Mouse (Mus musculus): ENCODE data around the gene Spata2l. TPM values are rescaled to one million over a fixed set of nuclear protein-coding genes. Genes with fewer than 3 reads are reported as not detected.
"Not testable (repeated sequence)": the region's sequence is repeated elsewhere in the genome, so short reads cannot be mapped to it uniquely, and the experiment has no call there.

Spata2l gene
- 8.4 and 8.8 TPM in 2 replicates for polyA plus RNA-seq (2015; fragmentation: Nextera tagmentation; extraction: Ambion mirVana)

DNA sequence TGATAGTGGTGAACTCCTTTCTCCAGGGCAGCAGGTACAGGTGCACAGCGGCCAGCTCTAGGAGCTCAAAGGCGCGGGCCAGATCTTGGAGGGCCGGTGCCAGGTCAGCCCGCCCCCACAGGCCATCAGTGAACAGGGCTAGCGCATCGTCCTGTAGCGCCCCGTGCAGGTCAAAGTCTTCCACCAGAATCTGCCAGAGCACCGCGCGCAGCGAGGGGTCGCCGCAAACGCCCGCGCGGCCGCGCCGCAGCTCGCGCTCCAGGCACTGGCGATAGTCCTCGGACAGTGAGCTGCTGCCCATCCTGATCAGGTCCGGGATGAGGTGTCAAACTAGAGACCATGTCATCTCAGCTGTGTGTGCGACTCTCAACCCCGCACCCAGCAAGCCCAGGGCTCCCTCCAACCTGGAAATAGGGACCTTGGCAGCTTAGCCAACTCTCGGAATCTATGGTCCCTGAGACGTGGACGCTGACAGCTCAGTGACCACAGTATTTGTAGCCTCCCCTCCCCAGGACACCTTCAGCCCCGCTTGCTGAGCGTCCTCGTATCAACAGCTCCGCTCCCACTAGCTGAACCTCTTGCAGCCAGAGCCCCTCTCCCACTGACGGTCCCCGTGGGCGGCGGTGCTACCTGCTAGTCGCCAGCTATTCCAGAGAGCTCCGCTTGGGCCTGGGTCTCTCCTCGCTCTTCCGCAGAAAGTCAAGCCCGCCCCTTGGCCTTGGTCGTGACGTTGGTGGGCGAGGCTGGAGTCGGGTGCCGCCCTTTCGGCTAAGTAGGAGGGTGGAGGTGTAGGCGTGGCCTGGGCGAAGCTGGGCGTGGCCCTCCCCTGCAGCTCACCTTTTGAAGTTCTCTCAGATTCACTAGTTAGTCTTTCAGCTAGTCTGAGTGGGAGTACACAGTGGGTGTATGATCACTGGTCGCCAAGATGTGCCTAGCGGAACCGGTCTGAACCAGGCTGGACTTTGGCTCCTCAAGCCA, at the start of gene Spata2l:
Gene Spata2l (minus strand): TSS at position 714 of the 978 bp plus-strand sequence.
- peak; percentile 96 for DNase-seq (ENCODE audit: low spot score)

DNA sequence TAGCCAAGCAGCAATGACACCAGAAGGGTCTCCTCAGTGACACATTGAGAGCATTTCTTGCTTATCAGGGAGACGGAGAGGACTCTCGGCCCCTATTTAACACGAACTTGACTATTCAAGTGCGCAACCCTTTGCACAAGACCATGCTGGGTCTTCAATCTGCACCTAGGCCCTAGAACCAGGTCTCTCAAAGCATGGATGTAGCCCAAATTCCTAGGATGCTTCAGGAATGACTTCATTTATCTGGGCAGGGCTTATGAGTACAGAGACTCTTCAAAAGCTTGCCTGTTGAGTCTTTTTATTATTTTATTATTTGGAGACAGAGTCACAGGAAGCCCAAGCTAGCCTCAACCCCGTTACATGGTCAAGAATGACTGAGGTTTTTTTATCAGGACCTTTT, 48.5 kb upstream of the Spata2l start:
- no peak for DNase-seq (ENCODE audit: low spot score)

DNA sequence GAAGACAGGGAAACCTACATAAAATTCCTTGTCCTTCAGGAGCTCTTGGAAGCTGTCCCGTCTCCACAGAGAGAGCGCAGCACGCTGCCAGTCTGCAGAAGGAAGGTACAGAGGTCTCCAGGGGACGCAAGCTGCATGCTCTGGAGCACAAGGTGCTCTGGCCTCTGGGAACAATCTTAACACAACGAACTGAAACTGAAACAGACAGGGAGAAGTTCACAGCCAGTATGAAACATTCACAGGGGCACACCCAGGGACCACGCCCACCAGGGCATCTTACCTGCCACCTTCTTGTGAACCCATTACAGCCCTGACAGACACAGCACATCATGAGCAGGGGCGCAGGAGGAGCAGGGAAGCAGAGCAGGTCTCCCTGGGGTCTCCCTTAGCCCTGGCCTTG, 48.0 kb upstream of the Spata2l start:
- no peak for DNase-seq (ENCODE audit: low spot score)

DNA sequence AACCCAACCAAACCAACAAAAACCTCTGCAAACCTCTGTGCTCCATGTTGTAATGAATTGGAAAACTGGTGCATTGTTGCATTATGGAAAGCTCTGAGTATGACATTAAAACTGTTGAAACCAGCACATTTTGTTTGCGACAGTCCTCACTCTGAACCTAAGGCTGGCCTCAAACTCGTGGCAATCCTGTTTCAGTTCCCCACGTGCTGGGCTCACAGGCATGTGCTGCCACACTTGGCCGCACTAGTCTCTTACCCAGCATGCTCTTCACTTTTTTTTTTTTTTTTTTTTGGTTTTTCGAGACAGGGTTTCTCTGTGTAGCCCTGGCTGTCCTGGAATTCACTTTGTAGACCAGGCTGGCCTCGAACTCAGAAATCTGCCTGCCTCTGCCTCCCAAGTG, 47.0 kb upstream of the Spata2l start:
- DNase-seq (ENCODE audit: low spot score), result not testable (repeated sequence)

DNA sequence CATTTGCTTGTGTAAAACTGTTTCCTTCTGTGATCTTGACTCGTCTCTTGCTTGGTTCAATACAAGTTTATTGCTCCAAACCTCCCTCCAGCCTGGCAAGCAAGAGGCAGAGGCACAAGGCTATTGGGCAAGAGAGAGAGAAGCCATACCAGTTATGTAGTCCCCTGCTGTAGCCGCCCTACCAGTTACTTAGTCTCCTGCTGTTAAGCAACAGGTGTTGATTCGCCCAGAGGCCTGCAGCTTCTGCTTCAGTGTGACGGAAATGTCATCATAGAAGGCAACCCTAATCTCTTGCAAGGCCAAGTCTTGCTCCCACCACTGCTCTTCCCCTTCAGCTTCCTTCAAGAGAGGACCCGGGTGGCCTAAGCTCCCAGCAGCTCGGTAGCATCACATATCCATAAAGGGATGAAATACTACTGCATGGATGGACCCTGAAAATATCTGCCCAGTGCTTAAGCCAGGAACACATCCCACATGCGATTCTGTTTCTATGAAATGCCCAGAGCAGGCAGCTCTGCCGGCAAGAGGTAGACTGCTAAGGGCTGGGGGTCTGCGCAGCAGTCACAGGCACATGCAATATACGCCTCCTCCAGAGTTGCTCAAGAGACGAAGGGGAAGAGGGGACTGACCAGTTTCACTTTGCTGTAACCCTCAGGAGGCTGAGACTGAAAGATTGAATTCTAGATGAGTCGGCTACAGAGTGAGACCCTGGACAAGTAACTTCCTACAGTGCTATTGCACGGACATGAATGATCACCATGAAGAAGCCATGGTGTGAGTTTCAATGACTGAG, 44.5 kb upstream of the Spata2l start:
- DNase-seq (ENCODE audit: low spot score), result no peak

DNA sequence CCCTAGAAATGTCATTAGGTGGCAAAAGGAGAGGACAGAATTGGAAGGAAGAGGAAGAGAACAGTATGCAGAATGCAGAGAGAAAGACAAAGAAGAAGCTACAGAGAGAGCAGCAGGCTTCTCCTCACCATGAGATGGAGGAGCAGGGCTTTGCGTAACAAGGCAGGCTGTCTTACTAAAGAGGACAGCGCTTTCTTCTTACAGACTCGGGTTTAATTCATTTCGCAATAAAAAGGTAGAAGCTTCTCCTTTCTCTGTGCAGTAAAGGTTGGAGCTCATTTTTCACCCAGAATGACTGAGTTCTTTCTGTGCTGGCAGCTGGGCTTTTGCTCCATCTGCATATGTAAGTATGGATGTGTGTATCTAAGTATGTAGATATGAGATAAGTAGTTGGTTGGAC, 43.8 kb upstream of the Spata2l start:
- DNase-seq (ENCODE audit: low spot score), result no peak

DNA sequence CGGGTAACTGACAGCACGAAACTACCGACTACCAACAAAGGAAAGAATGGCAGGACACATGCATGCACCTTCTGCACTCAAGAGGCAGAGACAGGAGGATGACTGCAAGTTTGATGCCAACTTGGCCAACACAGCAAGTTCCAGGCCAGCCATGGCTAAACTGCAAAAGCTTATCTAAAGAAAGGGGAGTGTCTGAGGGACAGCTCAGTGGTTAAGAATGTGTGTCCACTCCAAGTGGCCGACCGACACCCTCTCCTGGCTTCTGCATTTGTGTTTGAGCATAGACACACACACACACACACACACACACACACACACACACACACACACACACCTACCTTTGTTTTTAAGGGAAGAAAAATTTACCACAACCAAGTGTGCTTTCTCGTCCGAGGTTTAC, 42.4 kb upstream of the Spata2l start:
- DNase-seq (ENCODE audit: low spot score), result no peak

DNA sequence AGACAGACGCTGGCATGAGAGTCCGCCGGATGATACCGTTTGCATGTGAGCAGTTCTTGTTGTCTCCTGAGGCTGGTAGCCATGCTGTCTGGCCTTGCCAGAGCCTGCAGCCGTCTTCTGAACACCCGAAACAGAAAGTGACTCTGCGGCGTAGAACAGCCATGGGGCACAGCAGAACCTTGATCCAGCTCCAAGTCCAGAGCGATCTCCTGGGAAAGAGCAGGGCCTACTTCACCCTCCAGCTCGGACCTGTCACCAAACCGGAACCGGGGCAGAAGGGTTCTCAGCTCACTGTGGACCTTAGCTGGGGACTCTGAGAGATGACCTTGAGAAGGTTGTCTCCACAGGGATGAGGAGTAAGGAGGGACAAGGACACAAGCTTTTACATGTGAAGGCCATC, 39.1 kb upstream of the Spata2l start:
- DNase-seq (ENCODE audit: low spot score), result no peak

DNA sequence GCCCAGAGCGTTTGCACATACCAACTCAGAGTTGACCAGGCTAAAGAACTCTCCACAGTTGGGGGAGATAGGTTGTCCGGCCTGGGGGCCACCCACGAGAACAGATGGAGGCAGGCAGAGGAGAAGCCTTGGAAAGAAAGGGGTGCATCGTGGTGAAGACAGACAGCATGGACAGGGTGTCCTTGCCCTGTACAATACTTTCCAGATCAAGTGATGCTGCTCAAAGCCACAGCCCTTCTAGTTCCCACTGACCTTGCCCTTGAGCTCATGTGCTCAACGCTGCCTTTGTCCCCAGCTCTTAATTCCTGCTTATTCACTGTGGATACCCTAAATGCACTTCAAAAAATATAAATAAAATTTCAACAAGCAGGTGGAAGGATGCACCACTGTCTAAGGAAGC, 38.4 kb upstream of the Spata2l start:
- no peak for DNase-seq (ENCODE audit: low spot score)

DNA sequence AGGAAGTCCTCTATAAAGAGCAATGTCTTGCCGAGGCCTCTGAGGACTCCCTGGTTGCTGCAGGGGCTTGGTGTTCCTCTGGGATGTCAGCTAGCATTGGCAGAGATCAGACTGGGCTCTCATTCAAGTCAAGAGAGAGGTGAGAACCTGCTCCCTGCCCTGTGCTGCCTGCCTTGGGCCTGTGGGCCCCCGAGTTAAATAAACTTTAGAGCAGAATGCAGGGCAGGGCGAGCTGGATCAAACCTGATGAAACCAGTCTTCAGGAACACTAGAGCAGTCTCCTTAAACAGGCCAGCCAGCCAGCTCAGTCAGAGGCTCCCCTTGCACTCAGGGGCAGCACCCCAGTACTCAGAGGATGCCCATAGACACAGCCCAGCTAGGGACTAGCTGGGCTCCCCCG, 35.9 kb upstream of the Spata2l start:
- no peak for DNase-seq (ENCODE audit: low spot score)

DNA sequence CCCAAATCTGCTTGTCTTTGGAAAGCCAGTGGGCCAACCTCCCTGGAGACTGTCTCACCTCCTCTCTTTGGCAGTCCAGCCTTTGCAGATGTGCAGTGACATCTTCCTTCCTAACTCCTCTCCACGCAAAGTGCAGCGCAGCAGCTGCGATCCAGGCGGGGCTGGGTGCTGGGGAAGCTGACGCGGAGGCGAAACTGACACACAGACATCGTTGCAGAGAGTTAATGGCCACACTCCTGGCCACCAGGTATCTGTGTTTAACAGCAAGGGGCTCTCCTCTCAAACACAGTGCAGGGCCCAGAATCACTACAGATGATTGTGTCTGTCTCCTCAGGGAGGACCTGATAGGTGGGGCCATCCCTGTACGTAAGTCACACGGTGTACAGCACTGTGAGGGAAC, 35.1 kb upstream of the Spata2l start:
- no peak for DNase-seq (ENCODE audit: low spot score)

DNA sequence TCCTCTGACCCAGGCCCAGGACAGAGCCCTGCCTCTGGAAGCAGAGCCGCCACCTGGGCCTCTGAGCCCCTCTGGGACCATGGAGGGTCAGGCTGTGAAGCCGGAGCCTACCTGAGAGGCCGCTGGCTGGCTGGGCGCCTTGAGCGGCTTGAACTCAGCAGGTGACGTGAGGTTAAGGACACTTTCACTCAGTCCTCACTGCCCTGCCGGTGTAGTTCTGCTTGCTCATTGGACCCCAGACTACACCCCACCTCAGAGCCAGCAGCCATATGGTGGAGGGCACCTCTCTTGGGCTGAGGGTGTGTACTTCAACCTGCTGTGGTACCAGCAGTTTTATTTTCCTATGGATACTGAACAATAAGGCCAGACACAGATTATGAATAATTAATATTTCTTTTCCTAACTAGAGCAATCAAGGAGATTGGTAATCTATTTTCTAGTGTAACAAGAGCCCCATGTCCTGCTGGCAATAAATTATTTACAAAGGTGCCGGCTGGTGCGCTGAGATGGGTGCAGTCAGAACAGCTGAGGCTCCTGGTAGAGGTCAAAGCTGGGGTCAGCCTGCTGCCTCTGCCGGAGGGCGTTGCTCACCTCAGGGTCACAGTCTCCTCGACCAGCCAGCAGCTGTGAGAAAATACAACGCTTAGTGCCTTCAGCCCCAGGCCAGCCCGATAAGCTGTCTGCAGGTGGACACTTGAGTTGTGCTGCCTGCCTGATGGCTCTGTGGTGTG, 32.1 kb upstream of the Spata2l start:
- no peak for DNase-seq (ENCODE audit: low spot score)

DNA sequence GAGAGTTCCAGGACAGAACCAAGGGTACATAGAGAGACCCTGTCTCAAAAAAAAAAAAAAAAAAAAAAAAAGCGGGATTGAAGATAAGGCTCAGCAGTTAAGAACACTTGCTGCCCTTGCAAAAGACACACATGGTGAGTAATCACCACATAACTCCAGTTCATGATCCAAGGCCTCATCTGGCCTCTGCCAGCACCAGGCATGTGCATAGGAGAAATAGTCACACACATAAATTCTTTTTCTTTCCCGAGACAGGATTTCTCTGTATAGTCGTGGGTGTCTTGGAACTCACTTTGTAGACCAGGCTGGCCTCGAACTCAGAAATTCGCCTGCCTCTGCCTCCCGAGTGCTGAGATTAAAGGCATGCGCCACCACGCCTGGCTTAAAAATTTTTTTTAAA, 21.6 kb upstream of the Spata2l start:
- DNase-seq (ENCODE audit: low spot score), result not testable (repeated sequence)

DNA sequence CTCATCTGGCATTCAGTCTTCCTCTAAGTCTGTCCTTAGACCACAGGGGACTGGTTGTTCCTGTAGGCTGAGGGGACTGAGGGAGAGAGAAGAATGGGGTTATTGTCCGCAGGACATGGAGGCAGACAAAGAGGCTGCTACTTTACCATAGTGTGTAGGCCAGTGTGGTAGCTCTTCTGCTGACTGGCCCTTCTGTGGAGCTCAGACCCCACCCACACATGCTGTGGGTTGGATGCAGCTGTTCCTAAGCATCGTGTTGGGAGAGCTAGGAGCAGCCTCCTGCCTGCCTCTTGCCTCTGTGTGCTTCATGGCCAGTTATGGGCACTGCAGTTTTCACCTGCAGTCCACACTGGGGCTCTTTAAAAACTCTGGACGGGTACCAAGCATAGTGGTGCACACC, 21.1 kb upstream of the Spata2l start:
- no peak for DNase-seq (ENCODE audit: low spot score)

DNA sequence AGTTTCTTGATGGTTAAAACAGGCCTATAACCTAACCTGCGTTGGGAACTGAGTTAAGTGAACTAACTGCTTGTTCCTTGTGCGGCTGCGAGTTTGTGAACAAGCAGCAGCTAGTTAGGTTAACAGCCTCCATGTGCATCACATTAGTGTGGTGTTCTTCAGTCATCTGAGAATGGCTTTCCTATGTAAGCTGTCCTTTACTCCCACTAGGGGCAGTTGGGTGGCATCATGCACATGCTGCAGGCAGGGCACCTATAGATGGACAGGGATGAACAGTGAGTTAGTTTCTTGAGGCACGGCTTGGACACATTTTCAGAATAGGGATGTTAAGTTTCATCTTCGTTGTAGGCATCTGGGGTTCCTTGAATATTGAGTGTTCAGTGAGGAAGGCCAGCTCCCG, 19.1 kb upstream of the Spata2l start:
- no peak for DNase-seq (ENCODE audit: low spot score)

DNA sequence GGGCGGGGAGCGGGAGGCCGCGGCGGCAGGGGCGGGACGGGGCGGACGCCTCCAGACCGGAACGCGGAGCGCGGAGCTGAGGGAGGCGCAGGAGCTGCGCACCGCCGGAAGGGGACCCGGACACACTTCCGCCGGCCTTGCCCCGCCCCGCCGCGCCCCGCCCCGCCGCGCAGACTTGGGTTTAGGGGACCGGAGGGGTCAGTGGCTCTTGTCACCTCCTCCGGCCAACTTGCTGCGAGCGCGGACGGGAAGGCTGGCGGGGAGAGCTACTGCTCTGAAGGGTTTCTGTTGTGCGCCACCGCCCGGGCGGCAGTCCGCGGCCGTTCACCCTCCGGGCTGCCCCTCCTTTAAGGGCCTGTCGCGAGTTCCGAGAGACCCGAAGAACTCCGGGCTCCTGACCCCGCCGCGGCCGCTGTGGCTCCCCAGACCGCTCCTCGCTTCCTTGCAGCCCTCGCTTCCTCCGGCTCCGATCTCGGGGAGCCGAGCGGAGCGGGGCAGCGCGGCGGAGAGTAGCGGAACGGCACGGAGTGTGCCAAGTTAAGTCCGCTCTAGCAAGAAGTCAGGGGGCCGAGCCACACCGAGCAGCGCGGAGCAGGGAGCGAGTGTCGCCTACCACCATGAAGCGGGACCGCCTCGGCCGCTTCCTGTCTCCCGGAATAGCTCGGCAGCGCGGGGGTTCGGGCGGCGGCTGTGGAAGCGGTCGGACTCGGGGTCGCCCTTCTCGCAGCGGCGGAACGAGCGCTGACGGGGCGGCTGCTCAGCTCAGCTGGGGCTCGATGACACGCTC, 18.3 kb upstream of the Spata2l start, which contains the start of the genes Zfp276 and Vps9d1:
Gene Zfp276 (plus strand): TSS at position 97 of the 787 bp plus-strand sequence.
Gene Vps9d1 (minus strand): TSS at position 250 of the 787 bp plus-strand sequence.
- peak; percentile 84 for DNase-seq (ENCODE audit: low spot score)

DNA sequence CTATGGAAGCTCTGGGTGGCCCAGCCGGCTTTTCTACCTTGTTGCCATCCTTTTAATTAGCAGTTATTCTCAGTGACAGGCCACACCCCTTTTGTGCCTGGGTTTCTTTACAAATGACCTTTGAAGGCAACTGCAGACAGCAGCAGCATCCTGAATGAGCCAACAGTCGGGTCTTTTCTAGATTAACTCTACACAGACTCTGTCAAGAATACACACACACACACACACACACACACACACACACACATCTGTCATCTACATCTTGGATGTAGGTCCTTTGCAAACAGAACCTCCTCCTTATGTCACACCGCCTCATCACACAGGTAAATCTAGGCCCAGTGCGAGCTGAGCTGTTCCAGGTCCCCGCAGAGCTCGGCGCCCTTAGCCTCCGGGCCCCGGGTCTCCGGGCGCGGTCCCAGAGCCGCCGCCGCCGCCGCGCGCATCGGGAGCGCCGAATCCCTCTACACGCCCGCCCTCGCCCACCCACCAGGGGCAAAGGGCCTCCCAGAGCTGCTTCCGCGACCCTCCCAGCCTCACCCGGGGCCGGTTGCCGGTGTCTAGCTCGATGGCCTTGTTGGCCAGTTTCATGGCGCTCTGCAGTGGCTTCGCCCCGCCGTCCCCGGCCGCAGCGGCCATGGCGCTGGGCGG, 17.5 kb upstream of the Spata2l start:
- DNase-seq (ENCODE audit: low spot score), result no peak

DNA sequence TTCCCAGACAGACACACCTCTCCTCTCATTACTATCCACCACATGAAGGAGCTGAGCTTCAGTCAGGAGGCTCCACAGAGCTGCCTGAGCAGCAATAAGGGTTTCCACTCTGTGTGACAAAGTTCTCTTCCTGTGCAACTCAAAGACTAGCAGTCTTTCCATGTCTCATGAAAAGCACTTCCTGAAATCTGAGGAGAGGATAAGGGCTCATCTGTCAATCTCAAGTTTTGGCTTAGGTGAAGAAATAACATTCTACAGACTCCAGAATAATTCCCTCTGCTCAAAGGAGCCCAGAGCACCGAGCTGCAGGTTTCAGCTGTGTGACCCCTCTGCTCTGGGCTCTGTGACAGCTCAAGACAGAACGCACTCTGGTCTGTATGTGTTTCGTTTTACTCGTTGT, 16.9 kb upstream of the Spata2l start:
- no peak for DNase-seq (ENCODE audit: low spot score)

DNA sequence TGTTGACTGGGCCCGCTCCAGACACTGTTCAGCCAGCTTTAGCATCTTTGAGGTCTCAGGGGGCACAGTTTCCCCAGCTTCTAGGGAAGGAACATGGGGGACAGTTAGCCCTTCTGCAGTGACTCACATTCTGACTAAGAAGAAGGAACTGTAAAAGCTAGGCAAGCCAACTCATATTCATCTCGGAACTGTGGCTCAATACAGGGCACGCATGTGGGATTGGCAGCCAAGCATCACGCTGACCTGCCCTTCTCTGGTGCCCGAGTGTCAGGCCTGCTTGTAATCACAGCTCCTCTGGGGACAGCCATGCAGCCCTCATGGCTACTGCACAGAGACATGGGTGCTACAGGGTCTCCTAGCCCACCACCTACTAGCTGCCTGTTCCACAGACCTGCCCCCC, 14.9 kb upstream of the Spata2l start:
- no peak for DNase-seq (ENCODE audit: low spot score)

DNA sequence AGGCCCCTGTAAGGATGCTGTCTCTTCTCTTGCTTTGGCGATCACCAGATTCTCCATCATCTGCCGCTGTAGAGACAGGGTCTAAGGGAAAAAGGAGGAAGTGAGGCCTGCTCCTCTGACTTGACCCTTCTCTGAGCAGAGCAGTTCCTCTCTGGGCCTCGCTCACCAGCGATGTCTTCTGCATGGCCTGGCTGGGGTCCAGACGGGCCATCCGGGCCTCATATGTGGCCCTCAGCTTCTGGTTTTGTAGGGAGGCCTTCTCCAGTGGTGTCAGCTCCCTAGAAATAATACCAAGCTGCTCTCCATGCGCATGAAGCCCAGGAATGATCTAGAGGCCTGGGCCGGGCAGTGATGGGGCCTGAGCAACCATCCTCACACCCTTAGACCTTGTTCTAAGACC, 12.6 kb upstream of the Spata2l start:
- no peak for DNase-seq (ENCODE audit: low spot score)
